Mouse (Mus musculus) erythroblast, embryonic 14.5 days (primary cell): Measurements from ENCODE around the gene Kcnd2. TPM values are rescaled to one million over a fixed set of nuclear protein-coding genes. Genes with fewer than 3 reads are reported as not detected.

Experiments
- H3K27me3 ChIP-seq: 2 replicates; pipeline ENCODE4 v1.6.1; 2012; ENCODE audit warnings: inconsistent platforms; ENCODE audit not compliant: control insufficient read depth
- H3K36me3 ChIP-seq: 2 replicates; pipeline ENCODE4 v1.6.1; 2012; ENCODE audit warnings: mild to moderate bottlenecking, inconsistent platforms; ENCODE audit not compliant: control insufficient read depth
- H3K4me1 ChIP-seq: 2 replicates; pipeline ENCODE4 v1.6.1; 2012; ENCODE audit warnings: inconsistent platforms; ENCODE audit not compliant: control insufficient read depth
- H3K4me3 ChIP-seq: replicated peaks from 2 replicates; pipeline ENCODE3; 2012; ENCODE audit warnings: moderate library complexity, mild to moderate bottlenecking, inconsistent platforms
- H3K9me3 ChIP-seq: 2 replicates; pipeline ENCODE4 v1.6.1; 2012; ENCODE audit warnings: low read length, inconsistent platforms, mixed read lengths; ENCODE audit not compliant: control insufficient read depth
- GATA1 ChIP-seq: IDR thresholded peaks from 2 replicates; pipeline ENCODE4 v1.6.1; 2012; ENCODE audit warnings: low read length, inconsistent platforms, mixed read lengths
- TAL1 ChIP-seq: IDR thresholded peaks from 3 replicates; pipeline ENCODE4 v1.6.1; 2012; ENCODE audit warnings: low read length, inconsistent platforms, mixed read lengths
- polyA plus RNA-seq: library from polyadenylated mRNA; stranded (reverse); fragments of >175 nt; gene quantifications from 2 replicates; pipeline ENCODE4 v1.2.3, GENCODE M21; 2012

Kcnd2 gene
- polyA plus RNA-seq, 1 experiment = not detected

DNA sequence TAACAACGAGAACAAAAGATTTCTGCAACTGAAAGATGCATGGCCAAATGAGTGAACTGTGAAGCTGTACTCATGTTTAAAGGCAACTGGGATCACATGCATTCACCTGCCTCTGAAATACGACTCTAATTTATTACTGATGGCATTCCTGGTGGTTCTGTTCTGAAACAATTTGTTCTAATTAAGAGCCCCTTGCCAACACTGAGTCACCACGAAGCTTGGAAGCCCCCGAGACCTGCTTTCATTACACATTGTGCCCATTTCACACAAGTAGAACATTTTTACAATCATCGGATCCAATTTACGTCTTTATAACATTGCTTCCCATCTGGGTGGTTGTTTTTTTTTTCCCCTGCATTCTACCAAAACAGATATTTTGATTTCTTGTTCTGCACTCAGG, 485.8 kb downstream of the Kcnd2 start:
- TF ChIP-seq GATA1 (no peak), TAL1 (no peak)
- Histone ChIP-seq H3K4me3 (no peak overlapping the region), H3K27me3 (no peaks in the 10 kb centered on the region), H3K4me1 (no peaks in the 10 kb centered on the region), H3K36me3 (no peaks in the 10 kb centered on the region), H3K9me3 (no peaks in the 10 kb centered on the region)

GRCm38 (mm10) chr6:21709228-21709627, 493.9 kb downstream of the Kcnd2 start:
- H3K36me3 ChIP-seq = no peaks in the 10 kb centered on the region
- no peaks in the 10 kb centered on the region for H3K27me3 ChIP-seq
- H3K4me1 ChIP-seq = no peaks in the 10 kb centered on the region
- H3K9me3 ChIP-seq = no peaks in the 10 kb centered on the region
- no peak overlapping the region for H3K4me3 ChIP-seq
- TF ChIP-seq TAL1 = no peak
- no peak for TF ChIP-seq GATA1

DNA sequence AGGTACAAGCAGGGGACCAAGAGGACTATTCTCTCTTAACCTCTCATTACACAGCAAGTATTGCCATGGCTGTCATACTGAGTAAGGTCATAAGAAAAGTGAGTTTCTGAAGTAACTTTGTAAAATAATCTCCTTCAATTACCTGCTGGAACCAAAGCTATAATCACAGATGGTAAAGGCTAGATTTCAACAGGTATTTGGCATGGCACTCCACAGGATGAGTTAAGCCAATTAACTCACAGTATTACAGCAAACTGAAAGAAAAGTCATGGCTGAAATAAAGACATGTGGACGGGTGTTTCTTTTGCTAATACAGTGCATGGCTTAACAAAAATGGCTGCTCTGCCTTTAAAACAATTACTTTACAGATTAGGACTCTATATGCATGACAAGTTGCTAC, 503.8 kb downstream of the Kcnd2 start:
- no peaks in the 10 kb centered on the region for H3K27me3 ChIP-seq
- H3K36me3 ChIP-seq = no peaks in the 10 kb centered on the region
- no peaks in the 10 kb centered on the region for H3K9me3 ChIP-seq
- TF ChIP-seq TAL1 (no peak), GATA1 (no peak)
- no peaks in the 10 kb centered on the region for H3K4me1 ChIP-seq
- no peak overlapping the region for H3K4me3 ChIP-seq

DNA sequence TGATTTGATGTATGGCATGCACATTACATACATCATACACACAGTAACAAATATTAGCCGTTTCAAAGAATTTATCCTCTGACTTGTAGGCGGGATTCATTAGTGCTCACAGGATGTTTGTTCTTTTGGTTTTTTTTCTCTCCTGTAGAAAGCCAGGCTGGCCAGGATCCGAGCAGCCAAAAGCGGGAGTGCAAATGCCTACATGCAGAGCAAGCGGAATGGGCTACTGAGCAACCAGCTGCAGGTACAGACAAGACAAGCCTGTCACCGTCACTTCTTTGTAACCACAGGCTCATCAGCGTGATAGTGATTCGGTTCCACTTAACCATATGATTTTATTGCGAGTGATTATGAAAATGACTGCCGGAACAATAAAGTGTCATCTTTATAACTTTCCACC, 506.9 kb downstream of the Kcnd2 start:
- Histone ChIP-seq H3K9me3 (no peaks in the 10 kb centered on the region), H3K36me3 (no peaks in the 10 kb centered on the region), H3K27me3 (no peaks in the 10 kb centered on the region), H3K4me3 (no peak overlapping the region), H3K4me1 (no peaks in the 10 kb centered on the region)
- TF ChIP-seq GATA1 (no peak), TAL1 (no peak)

DNA sequence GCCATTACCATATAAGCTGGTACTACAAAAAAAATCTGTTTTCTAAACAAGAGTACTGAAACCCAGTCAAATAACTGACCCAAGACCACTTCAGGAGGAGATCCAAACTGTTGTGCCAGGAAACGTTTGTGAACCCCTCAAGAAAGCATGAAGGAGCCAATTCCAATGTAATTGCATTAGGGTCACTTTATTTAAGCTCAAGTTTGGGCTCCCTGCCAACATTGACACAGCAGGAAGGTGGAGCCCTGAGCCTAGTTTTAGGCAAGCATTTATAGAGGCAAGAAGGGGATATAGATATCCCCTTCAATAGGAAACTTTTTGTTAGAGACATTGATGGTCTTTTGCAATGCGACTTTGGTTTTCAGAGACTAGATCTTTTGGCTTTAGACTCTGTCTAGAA, 525.3 kb downstream of the Kcnd2 start:
- TF ChIP-seq TAL1 = no peak
- no peak for TF ChIP-seq GATA1
- no peaks in the 10 kb centered on the region for H3K9me3 ChIP-seq
- H3K27me3 ChIP-seq = no peaks in the 10 kb centered on the region
- H3K4me1 ChIP-seq = no peaks in the 10 kb centered on the region
- H3K36me3 ChIP-seq = no peaks in the 10 kb centered on the region
- H3K4me3 ChIP-seq = no peak overlapping the region

DNA sequence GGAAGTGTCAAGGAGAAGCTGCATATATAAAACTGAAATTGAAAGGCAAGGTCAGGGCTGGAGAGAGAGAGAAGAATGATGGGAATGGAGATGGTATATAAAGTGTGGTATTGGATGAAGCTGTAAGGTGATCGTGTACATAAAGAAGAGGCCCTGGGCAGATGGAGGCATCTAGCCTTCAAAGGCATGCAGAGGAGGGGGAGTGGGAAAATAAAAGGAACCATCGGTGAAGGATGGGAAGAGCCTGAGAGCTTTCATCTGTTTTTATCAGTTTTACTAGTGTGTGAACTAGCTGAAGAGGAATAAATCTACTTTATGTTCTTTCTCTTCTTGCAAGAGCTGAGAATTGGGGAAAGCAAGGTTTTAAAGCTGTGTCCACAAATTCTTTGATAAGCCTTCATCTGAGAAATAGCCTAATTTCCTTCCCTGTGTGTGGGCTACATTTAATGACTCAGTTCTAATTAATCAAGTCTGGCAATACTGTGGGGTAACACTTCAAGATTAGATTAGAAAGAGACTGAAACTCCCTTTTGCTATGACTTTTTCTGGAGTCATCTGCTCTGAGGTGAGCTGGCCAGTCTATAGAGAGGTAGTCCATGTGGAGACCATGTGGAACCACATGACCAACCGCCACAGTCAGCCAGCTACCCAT, 529.4 kb downstream of the Kcnd2 start:
- Histone ChIP-seq H3K27me3 (no peaks in the 10 kb centered on the region), H3K36me3 (no peaks in the 10 kb centered on the region), H3K4me1 (no peaks in the 10 kb centered on the region), H3K4me3 (no peak overlapping the region), H3K9me3 (no peaks in the 10 kb centered on the region)
- no peak for TF ChIP-seq TAL1
- TF ChIP-seq GATA1 = no peak

- no peaks in the 10 kb centered on the region for H3K27me3 ChIP-seq
- TF ChIP-seq GATA1 (no peak), TAL1 (no peak)
- H3K4me1 ChIP-seq = no peaks in the 10 kb centered on the region
- no peaks in the 10 kb centered on the region for H3K9me3 ChIP-seq
- no peaks in the 10 kb centered on the region for H3K36me3 ChIP-seq
- H3K4me3 ChIP-seq = no peak overlapping the region
Observed at GRCm38 (mm10) chr6:21747536-21747935, 532.2 kb downstream of the Kcnd2 start.

DNA sequence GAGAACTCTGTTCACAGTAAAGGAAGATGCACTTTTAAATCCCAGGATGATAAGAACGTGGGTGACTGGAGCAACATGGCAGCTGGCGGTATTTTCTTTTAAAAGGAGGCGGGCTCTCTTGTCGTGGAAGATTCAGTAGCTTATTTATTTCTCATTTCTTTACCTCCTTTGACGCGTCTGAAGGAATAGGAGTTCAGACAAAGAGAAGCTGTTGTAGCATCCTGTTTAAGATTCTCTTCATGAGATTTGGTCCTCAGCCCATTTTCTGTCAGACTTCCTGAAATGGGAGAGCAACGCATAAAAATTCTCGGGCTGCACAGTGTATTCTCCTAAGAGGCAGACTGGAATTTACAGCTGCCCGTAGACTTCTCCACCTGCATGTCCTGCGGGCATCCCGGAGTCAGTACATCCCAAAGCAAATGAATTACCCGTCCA, 552.5 kb downstream of the Kcnd2 start:
- H3K4me1 ChIP-seq = no peaks in the 10 kb centered on the region
- H3K36me3 ChIP-seq = no peaks in the 10 kb centered on the region
- no peak overlapping the region for H3K4me3 ChIP-seq
- no peaks in the 10 kb centered on the region for H3K27me3 ChIP-seq
- no peaks in the 10 kb centered on the region for H3K9me3 ChIP-seq
- no peak for TF ChIP-seq GATA1
- TF ChIP-seq TAL1 = no peak

- no peaks in the 10 kb centered on the region for H3K4me1 ChIP-seq
Observed at GRCm38 (mm10) chr6:21768745-21769446, 553.6 kb downstream of the Kcnd2 start.

GRCm38 (mm10) chr6:21769447-21769809, 554.1 kb downstream of the Kcnd2 start:
- H3K36me3 ChIP-seq = no peaks in the 10 kb centered on the region
- H3K27me3 ChIP-seq = no peaks in the 10 kb centered on the region
- H3K4me1 ChIP-seq = peaks cover 3% of the 10 kb centered on the region
- H3K4me3 ChIP-seq = no peak overlapping the region
- TF ChIP-seq TAL1 = no peak
- no peak for TF ChIP-seq GATA1
- H3K9me3 ChIP-seq = no peaks in the 10 kb centered on the region

More at GRCm38 (mm10) chr6:21768745-21769446, 553.6 kb downstream of the Kcnd2 start:
- TF ChIP-seq TAL1 (no peak), GATA1 (no peak)
- H3K9me3 ChIP-seq = no peaks in the 10 kb centered on the region
- no peaks in the 10 kb centered on the region for H3K36me3 ChIP-seq
- H3K4me3 ChIP-seq = no peak overlapping the region
- H3K27me3 ChIP-seq = no peaks in the 10 kb centered on the region
